Mouse (Mus musculus): ENCODE results near the gene Plch2. TPM values are rescaled to one million over a fixed set of nuclear protein-coding genes. Genes with fewer than 3 reads are reported as not detected.

The Plch2 gene
- polyA plus RNA-seq, 1 experiment from 2014 or later = 11.1 TPM

DNA sequence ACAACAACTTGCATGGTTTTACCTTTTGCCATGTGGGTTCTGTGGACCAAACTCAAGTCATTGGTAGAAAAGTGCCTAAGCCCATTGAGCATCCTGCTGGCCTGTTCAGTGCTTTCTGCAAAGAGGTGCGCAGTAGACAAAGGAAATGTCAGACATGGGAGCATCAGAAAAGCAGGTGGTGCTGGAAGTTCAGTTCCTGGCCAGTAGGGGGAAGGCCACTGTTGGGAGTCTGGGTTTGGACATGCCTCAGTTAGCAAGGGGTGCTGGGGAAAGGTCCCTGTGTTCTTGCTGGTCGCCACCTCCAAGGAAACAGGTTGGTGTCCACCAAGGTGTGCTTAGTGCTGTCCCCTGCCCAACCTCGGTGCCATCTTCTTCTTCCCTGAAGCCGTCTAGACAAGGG is 76.5 kb downstream of the Plch2 start:
- Histone ChIP-seq H3K4me3 (no peak overlapping the region), H3K36me3 (peaks cover 62% of the 10 kb centered on the region), H3K4me2 (no peak overlapping the region), H3K9ac (no peak overlapping the region), H3K4me1 (no peaks in the 10 kb centered on the region), H3K27ac (no peak overlapping the region), H3K9me3 (no peaks in the 10 kb centered on the region), H3K27me3 (peaks cover 7% of the 10 kb centered on the region)
- no peak for ATAC-seq (ENCODE audit: borderline replicate concordance, extremely low read depth, low FRiP score, low TSS enrichment)
- 87% methylated on average over 4 of the region's 4 CpGs for WGBS

DNA sequence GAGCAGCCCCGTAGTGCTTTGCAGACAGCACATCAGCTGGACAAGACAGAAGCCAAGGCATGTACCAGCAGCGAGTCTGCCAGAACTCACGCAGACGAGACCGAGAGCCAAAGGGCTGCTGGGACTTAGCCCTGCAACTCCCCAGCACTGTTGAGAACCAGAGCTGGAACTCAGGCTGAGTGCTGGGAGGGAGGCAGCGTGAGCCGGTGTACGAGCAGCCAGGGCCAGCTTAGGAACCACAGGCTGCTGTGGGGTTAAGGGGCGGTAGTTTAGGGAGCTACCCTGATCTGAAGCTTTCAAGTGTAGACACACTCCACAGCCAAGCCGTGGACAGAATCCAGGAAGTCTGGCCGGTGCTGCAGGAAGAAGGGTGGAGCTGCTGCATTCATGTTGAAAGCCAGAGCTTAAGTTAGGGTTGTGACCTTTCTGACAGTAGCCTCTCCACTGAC is 82.4 kb downstream of the Plch2 start:
- no peak overlapping the region for H3K4me3 ChIP-seq
- no peak overlapping the region for H3K9ac ChIP-seq
- H3K27me3 ChIP-seq = no peaks in the 10 kb centered on the region
- no peak overlapping the region for H3K4me2 ChIP-seq
- peaks cover 100% of the 10 kb centered on the region for H3K36me3 ChIP-seq
- no peaks in the 10 kb centered on the region for H3K4me1 ChIP-seq
- no peaks in the 10 kb centered on the region for H3K9me3 ChIP-seq
- WGBS = 82% methylated on average over 11 of the region's 11 CpGs
- no peak overlapping the region for H3K27ac ChIP-seq
- no peak for ATAC-seq (ENCODE audit: borderline replicate concordance, extremely low read depth, low FRiP score, low TSS enrichment)

DNA sequence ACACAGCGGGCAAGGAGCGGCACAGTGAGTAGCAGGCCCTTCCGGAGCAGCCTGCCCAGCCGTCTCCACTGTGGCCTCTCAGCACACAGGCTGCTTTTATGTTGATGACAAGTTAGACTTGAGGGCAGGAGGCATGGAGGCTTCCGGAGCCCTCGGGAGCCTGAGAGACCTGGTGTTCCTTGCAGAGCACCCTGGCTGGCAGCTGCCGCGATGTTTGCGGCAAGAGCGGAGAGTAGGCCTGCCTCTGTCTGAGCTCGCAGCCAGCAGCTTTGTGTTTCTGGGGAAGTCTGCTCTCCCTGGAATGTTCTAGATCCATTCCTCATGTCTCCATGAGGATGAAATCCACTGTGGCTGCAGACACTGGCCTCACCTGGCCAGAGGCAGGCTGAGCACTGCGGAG is 84.0 kb downstream of the Plch2 start:
- Histone ChIP-seq H3K9ac (no peak overlapping the region), H3K27ac (no peak overlapping the region), H3K4me2 (no peak overlapping the region), H3K4me1 (no peaks in the 10 kb centered on the region), H3K27me3 (no peaks in the 10 kb centered on the region), H3K9me3 (no peaks in the 10 kb centered on the region), H3K36me3 (peaks cover 88% of the 10 kb centered on the region), H3K4me3 (no peak overlapping the region)
- WGBS = 95% methylated on average over 12 of the region's 12 CpGs
- no peak for ATAC-seq (ENCODE audit: borderline replicate concordance, extremely low read depth, low FRiP score, low TSS enrichment)

DNA sequence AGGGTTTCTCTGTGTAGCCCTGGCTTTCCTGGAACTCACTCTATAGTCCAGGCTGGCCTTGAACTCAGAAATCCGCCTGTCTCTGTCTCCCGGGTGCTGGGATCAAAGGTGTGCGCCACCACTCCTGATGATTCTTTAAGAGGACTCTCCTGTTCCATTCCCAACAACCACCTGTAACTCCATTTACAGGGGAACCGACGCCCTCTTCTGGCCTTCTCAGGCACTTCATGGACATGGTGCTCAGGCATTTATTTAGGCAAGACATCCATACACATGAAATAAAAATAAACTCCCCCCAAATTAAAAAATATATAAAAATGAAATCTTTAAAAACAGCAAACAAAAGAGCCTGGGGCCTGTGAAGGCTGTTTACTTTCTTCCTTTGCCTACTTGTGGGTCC is 89.4 kb downstream of the Plch2 start:
- WGBS = 59% methylated on average over 5 of the region's 5 CpGs
- no peak overlapping the region for H3K27ac ChIP-seq

DNA sequence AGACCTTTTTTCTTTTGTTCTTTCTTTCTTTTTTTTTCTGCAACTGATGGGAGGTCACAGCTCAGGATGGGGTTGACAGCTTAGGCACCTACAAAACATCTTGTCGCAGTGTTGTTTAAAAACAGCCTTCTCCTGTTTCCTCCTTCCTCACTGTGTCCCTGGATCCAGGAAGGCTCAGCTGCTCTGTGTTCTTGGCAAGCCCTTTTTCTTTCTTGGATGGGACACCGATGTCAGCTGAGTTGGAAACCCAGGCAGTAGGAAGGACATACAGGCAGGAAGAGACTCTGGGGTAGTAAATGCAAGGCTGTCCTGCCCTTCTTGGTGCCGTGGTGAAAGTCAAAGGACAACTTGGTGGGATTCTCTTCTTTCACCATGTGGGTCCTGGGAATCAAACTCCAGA is 90.7 kb downstream of the Plch2 start:
- no peaks in the 10 kb centered on the region for H3K9me3 ChIP-seq
- 66% methylated on average over 3 of the region's 3 CpGs for WGBS
- peaks cover 28% of the 10 kb centered on the region for H3K27me3 ChIP-seq
- no peak overlapping the region for H3K27ac ChIP-seq
- peaks cover 21% of the 10 kb centered on the region for H3K36me3 ChIP-seq
- ATAC-seq (ENCODE audit: borderline replicate concordance, extremely low read depth, low FRiP score, low TSS enrichment) = no peak
- peaks cover 48% of the 10 kb centered on the region for H3K4me1 ChIP-seq
- 0 out of 2 replicates have a peak overlapping the region, but pooled peaks have one; percentile 82 for H3K9ac ChIP-seq
- H3K4me2 ChIP-seq = peak overlapping the region; percentile 77
- peak overlapping the region; percentile 77; the same call in 1 of the 2 replicates for H3K4me3 ChIP-seq

More for the DNA sequence above, 89.4 kb downstream of the Plch2 start:
- ATAC-seq (ENCODE audit: borderline replicate concordance, extremely low read depth, low FRiP score, low TSS enrichment) = no peak
- Histone ChIP-seq H3K36me3 (peaks cover 34% of the 10 kb centered on the region), H3K4me3 (no peak overlapping the region), H3K4me1 (peaks cover 36% of the 10 kb centered on the region), H3K9me3 (no peaks in the 10 kb centered on the region), H3K9ac (no peak overlapping the region), H3K27me3 (peaks cover 14% of the 10 kb centered on the region), H3K4me2 (no peak overlapping the region)

DNA sequence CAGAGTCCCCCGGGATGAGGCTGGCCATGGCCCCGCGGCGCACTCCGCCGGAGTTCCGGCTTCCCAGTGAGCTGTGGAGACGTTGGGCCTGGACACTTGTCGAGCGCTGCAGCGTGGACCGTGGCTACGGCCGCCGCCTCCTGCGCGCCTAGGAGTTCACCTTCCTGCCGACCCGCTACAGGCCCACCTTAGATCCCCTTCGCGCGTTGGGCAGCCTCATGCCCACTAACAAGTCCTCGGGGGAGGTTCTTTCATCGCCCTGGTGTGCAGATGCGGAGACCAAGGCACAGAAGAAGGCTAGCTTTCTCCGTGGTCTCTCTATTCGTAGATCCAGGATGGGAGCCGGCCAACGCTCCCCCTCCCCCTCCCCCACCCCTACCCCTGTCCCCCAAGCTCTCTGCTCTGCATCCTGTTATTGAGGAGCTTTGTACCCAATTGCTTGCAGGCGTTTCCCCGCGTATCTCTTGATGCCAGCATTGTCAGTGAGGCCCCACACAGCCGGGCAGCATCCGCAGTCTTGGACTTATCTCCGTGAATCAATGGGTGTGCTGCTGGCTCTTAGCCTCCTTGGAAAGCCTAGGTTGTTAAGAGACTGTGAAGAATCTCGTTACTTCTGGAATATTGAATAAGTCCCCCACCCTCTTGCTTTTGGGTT is 91.9 kb downstream of the Plch2 start:
- WGBS = under 1% methylated on average over 36 of the region's 36 CpGs
- peaks cover 39% of the 10 kb centered on the region for H3K27me3 ChIP-seq

DNA sequence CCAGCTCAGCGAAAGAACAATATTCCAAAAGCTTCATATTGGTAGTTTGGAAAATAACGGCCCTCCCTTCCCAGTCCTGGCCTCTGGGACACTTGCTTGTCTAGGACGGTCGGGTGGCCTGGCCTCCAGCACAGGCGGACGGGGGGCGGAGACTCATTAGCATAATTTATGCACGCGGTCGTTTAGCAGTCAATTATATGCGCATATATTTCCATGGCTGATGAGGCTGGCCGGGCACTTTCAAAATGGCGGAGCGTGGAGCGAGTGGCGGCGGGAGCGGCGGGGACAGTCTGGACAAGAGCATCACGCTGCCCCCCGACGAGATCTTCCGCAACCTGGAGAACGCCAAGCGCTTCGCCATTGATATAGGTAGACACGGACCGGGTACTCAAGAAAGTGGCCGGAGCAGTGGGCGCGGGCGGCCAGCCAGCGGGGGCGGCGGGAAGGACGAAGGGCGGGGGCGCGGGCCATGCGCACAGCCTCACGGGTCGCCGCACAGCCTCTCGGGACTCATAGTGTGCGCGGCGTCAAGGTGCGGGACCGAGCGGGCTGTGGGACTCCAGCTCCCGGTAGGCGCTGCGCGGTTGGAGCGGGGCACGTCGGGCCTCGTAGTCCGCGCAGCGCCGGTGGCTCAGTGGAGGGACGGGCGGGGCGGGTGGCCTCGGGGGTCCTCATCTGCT is 92.5 kb downstream of the Plch2 start, which contains the start of gene Pank4:
Gene Pank4, plus strand, starts transcription at position 223 of the 680 bp plus-strand sequence.
- Histone ChIP-seq H3K4me2 (peak within 1 kb of the TSS; percentile 77), H3K4me3 (peak within 1 kb of the TSS; percentile 77), H3K27me3 (peaks cover 46% of the 10 kb centered on the region), H3K27ac (peak within 1 kb of the TSS; percentile 88), H3K9ac (peak within 1 kb of the TSS; percentile 82), H3K9me3 (no peaks in the 10 kb centered on the region), H3K4me1 (peaks cover 55% of the 10 kb centered on the region), H3K36me3 (peaks cover 2% of the 10 kb centered on the region)
- ATAC-seq (ENCODE audit: borderline replicate concordance, extremely low read depth, low FRiP score, low TSS enrichment) = peak; percentile 94
- under 1% methylated on average over 53 of the region's 66 CpGs for WGBS

More for the DNA sequence above, 91.9 kb downstream of the Plch2 start:
- Histone ChIP-seq H3K9ac (peak overlapping the region; percentile 82), H3K4me2 (peak overlapping the region; percentile 77), H3K4me1 (peaks cover 55% of the 10 kb centered on the region), H3K4me3 (peak overlapping the region; percentile 77), H3K9me3 (no peaks in the 10 kb centered on the region), H3K27ac (peak overlapping the region; percentile 88), H3K36me3 (peaks cover 9% of the 10 kb centered on the region)
- ATAC-seq (ENCODE audit: borderline replicate concordance, extremely low read depth, low FRiP score, low TSS enrichment) = no peak

DNA sequence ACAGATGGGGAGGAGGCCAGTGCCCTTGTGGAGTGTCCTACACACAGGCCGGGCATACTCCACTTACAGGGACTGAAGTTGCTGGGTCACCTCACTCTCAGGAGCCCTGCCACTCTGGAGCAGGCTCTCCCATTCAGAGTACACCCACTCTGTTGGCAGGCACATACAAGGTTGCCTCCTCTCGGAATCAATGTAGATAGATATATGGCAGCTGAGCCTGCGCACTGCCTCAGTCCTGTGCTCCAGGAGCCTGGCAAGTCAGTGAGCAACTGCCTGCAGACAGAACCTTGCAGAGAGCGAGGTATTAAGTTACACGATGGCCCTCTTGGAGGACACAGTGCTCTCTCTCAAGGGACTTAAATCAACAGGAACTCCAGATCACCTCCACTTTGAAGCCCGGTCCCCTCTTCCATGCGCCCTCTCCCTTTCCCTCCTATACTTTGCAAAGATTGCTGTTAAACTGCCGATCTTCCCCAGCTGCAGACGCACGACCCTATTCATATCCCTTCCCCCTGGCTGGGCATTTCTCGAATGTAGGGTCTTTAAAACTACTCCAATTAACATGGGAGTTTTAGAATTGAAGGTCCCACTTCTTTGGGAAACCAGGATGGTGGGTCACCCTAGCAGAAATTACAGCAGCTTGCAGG is 93.3 kb downstream of the Plch2 start:
- ATAC-seq (ENCODE audit: borderline replicate concordance, extremely low read depth, low FRiP score, low TSS enrichment) = no peak
- Histone ChIP-seq H3K4me1 (peaks cover 59% of the 10 kb centered on the region), H3K9me3 (no peaks in the 10 kb centered on the region), H3K9ac (no peak overlapping the region), H3K4me3 (peak overlapping the region; percentile 77), H3K27me3 (peaks cover 53% of the 10 kb centered on the region), H3K4me2 (peak overlapping the region; percentile 77), H3K27ac (no peak overlapping the region), H3K36me3 (no peaks in the 10 kb centered on the region)
- 33% methylated on average over 11 of the region's 11 CpGs for WGBS

DNA sequence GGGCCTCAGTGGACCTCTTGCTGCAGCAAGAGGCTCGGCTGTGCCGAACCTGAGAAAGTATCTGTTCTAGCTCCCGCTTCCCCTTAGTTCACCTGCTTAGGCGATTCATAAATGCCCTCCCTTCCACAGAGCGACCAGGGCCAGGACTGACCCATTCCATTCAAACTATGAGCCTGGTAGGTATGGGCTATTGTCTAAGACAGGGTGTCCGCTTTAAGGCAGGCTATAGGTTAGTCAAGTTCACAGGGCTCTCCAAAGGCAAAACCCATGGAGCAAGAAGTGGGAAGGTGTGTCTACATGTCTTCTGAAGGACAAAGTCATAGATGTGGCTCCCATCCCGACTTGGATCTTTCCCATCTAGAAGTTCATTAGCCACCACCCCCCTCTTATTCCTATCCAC is 93.9 kb downstream of the Plch2 start:
- ATAC-seq (ENCODE audit: borderline replicate concordance, extremely low read depth, low FRiP score, low TSS enrichment) = no peak
- Histone ChIP-seq H3K27ac (no peak overlapping the region), H3K4me1 (peaks cover 65% of the 10 kb centered on the region), H3K9ac (no peak overlapping the region), H3K27me3 (peaks cover 59% of the 10 kb centered on the region), H3K9me3 (no peaks in the 10 kb centered on the region), H3K4me3 (no peak overlapping the region), H3K4me2 (no peak overlapping the region), H3K36me3 (no peaks in the 10 kb centered on the region)
- WGBS = 79% methylated on average over 7 of the region's 7 CpGs

DNA sequence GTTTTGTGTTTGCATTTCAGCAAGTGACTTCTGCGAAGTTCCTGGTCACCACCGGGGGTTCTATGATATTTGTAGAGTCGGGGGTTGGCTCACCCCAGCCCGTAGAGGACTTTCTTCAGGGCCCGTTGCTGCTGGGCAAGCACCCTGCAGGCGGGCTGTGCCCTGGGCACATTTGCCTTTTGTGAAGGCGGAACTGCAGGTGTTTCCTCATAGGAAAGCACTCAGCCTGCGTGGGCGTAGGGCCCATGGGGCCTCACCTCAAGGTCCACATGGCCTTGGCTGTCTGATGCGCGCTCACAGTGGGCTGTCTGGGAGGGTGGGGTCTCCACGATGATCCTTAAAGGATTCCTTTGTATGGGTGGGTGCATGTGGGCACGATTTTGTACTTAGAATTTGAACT is 94.7 kb downstream of the Plch2 start:
- Histone ChIP-seq H3K9ac (no peak overlapping the region), H3K36me3 (no peaks in the 10 kb centered on the region), H3K4me1 (peaks cover 67% of the 10 kb centered on the region), H3K4me3 (peak overlapping the region; percentile 36; the same call in 1 of the 2 replicates), H3K9me3 (no peaks in the 10 kb centered on the region), H3K27me3 (peaks cover 67% of the 10 kb centered on the region), H3K4me2 (peak overlapping the region; percentile 69), H3K27ac (no peak overlapping the region)
- ATAC-seq (ENCODE audit: borderline replicate concordance, extremely low read depth, low FRiP score, low TSS enrichment) = no peak
- WGBS = 32% methylated on average over 13 of the region's 13 CpGs

DNA sequence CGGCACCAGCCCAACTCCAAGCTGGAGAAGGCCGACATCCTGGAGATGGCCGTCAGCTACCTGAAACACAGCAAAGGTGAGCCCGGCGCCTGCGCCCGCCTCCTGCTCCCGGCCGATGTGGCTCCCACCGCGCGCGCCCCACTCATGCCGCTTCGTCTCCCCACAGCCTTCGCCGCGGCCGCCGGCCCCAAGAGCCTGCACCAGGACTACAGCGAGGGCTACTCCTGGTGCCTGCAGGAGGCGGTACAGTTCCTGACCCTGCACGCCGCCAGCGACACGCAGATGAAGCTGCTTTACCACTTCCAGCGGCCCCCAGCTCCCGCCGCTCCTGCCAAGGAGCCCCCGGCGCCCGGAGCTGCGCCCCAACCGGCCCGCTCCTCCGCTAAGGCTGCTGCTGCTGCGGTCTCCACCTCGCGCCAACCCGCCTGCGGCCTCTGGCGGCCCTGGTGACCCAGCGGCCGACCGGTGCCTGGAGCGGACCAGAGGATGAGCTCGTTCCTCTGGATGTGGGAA is 95.3 kb downstream of the Plch2 start:
- WGBS = under 1% methylated on average over 47 of the region's 47 CpGs
- no peak overlapping the region for H3K9ac ChIP-seq
- H3K4me2 ChIP-seq = peak overlapping the region; percentile 69
- H3K4me3 ChIP-seq = peak overlapping the region; percentile 36
- peaks cover 72% of the 10 kb centered on the region for H3K27me3 ChIP-seq
- H3K4me1 ChIP-seq = peaks cover 65% of the 10 kb centered on the region
- H3K27ac ChIP-seq = no peak overlapping the region
- no peak for ATAC-seq (ENCODE audit: borderline replicate concordance, extremely low read depth, low FRiP score, low TSS enrichment)
- H3K9me3 ChIP-seq = no peaks in the 10 kb centered on the region
- H3K36me3 ChIP-seq = no peaks in the 10 kb centered on the region

All from lung, embryonic 15.5 days (tissue).